Mouse (Mus musculus) forebrain, embryonic 16.5 days (tissue): ENCODE data around the gene Fes. TPM values are rescaled to one million over a fixed set of nuclear protein-coding genes. Genes with fewer than 3 reads are reported as not detected.
A peak's percentile ranks its signal among the peaks of the same experiment; 100 is the strongest.

Source experiments
- ATAC-seq: fragments of 200-750 bp; cut with Nextera tagmentation; 2 replicates; pipeline ENCODE4 v1.8.0; 2017; ENCODE audit warnings: mild to moderate bottlenecking, moderate library complexity
- H3K27ac ChIP-seq: fragments of 300-500 bp; sonication (generic); 2 replicates; pipeline ENCODE4 v1.5.1; 2014; ENCODE audit warnings: low read length, control low read depth
- H3K27me3 ChIP-seq: fragments of 300-500 bp; sonication (generic); replicated peaks from 2 replicates; pipeline ENCODE4 v1.6.1; 2014; ENCODE audit warnings: low read length; ENCODE audit not compliant: control insufficient read depth, insufficient read depth
- H3K36me3 ChIP-seq: fragments of 300-500 bp; sonication (generic); 2 replicates; pipeline ENCODE4 v1.6.1; 2014; ENCODE audit not compliant: control insufficient read depth, insufficient read depth
- H3K4me1 ChIP-seq: fragments of 300-500 bp; sonication (generic); replicated peaks from 2 replicates; pipeline ENCODE4 v1.6.1; 2014; ENCODE audit warnings: low read length; ENCODE audit not compliant: control insufficient read depth, insufficient read depth
- H3K4me2 ChIP-seq: fragments of 300-500 bp; sonication (generic); 2 replicates; pipeline ENCODE4 v1.6.1; 2014; ENCODE audit warnings: mild to moderate bottlenecking, low read length, control low read depth
- H3K4me3 ChIP-seq: fragments of 300-500 bp; sonication (generic); replicated peaks from 2 replicates; pipeline ENCODE4 v1.5.1; 2014; ENCODE audit warnings: mild to moderate bottlenecking, low read length, control low read depth
- H3K9ac ChIP-seq: fragments of 300-500 bp; sonication (generic); replicated peaks from 2 replicates; pipeline ENCODE4 v1.6.1; 2014; ENCODE audit warnings: low read depth, low read length, control low read depth
- H3K9me3 ChIP-seq: fragments of 300-500 bp; sonication (generic); 2 replicates; pipeline ENCODE4 v1.6.1; 2016; ENCODE audit warnings: low read length; ENCODE audit not compliant: control insufficient read depth
- WGBS: fragments of 180-500 bp; shearing (Covaris S2); extraction: QIAGEN DNeasy Blood & Tissue Kit; methylation state at CpG from one replicate; pipeline ENCODE4 v1.1.7; 2014; 5-methylcytosine and 5-hydroxymethylcytosine counted together
- polyA plus RNA-seq: library from polyadenylated mRNA; unstranded; fragments of >200 nt; fragmentation: Nextera tagmentation; extraction: Ambion mirVana; gene quantifications from 2 replicates; pipeline ENCODE4 v1.2.1, GENCODE M21; 2015

Gene Fes
- polyA plus RNA-seq, 1 experiment from 2014 or later = 2.8 TPM

DNA sequence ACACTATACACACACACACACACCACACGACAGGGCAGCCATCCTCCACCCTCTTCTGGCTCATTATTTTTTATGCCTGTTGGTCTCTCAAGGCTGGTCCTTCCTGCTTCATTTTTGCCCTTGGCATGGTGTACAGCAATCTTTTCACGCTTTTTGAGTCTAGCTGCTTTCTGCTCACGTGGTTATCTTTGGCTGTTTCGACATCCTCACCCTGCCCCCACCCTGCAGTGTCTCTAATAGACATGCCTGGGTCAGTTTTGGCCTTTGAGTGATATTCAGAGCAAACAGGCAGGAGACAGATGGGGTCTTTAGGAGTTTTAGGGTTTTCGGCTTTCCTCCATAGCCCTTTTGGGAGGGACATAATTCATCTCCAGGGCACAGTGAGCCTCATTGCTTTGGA is 40.9 kb downstream of the Fes start:
- Histone ChIP-seq H3K27ac (no peak overlapping the region), H3K4me3 (no peak overlapping the region), H3K4me1 (peaks cover 13% of the 10 kb centered on the region), H3K9ac (no peak overlapping the region), H3K36me3 (peaks cover 10% of the 10 kb centered on the region), H3K9me3 (no peaks in the 10 kb centered on the region), H3K27me3 (no peaks in the 10 kb centered on the region), H3K4me2 (no peak overlapping the region)
- WGBS = 88% methylated on average over 5 of the region's 5 CpGs
- ATAC-seq = no peak

DNA sequence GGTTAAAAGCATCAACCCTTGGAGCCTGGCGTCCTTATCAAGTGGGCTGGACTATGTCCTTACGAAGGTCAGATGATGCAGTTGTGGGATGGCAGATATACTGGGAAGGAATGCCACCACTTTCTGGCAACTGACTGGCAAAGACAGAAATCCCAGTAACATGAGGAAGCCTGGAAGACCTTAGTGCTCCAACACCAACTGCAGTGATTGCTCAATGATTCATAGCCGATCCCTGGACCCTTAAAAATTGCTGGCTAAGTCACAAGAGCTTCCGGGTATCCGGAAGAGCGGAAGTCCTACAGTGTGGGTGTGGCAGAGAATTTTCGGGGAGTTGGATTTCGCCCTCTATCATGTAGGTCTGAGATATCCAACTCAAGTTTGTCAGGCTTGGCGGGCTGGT is 41.6 kb downstream of the Fes start:
- no peak overlapping the region for H3K27ac ChIP-seq
- no peaks in the 10 kb centered on the region for H3K9me3 ChIP-seq
- no peak overlapping the region for H3K4me2 ChIP-seq
- no peak overlapping the region for H3K9ac ChIP-seq
- H3K4me3 ChIP-seq = no peak overlapping the region
- no peak for ATAC-seq
- H3K27me3 ChIP-seq = no peaks in the 10 kb centered on the region
- H3K36me3 ChIP-seq = peaks cover 7% of the 10 kb centered on the region
- 94% methylated on average over 9 of the region's 9 CpGs for WGBS
- H3K4me1 ChIP-seq = peaks cover 14% of the 10 kb centered on the region

DNA sequence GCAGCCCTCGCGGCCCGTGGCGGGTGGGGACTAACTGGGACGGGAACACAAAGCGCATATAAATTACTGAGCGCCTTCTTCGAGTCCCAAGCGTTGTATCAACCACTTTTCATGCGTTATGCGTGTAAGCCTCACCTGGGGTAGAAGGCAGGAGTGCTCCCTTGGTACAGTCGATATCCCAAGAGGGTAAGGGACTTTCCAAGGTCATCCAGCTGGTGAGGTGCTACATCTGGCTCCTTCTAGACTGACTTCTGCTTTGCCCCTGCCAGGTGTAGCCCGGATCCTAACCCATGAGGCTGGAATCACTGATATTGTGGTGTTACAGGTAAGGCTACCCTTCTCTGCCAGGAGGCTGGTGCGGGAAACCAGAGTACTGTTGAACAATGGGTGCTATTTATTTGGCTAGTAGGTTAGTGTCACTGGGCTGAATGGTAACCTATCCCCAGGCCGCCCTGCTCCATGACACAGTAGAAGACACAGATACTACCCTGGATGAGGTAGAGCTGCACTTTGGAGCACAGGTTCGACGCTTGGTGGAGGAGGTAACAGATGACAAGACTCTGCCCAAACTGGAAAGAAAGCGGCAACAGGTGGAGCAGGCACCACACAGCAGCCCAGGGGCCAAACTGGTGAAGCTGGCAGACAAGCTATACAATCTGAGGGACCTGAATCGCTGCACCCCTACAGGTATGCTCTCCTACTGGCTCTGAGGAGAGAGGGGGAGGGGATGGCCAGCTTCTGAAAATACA is 44.3 kb downstream of the Fes start:
- no peaks in the 10 kb centered on the region for H3K9me3 ChIP-seq
- peak overlapping the region; percentile 72 for H3K9ac ChIP-seq
- peak overlapping the region; percentile 73 for H3K27ac ChIP-seq
- H3K36me3 ChIP-seq = no peaks in the 10 kb centered on the region
- H3K4me2 ChIP-seq = peak overlapping the region; percentile 79
- peak; percentile 6; the same call in 1 of the 2 replicates for ATAC-seq
- H3K4me3 ChIP-seq = peak overlapping the region; percentile 52
- no peaks in the 10 kb centered on the region for H3K27me3 ChIP-seq
- H3K4me1 ChIP-seq = peaks cover 33% of the 10 kb centered on the region
- WGBS = 25% methylated on average over 19 of the region's 19 CpGs

DNA sequence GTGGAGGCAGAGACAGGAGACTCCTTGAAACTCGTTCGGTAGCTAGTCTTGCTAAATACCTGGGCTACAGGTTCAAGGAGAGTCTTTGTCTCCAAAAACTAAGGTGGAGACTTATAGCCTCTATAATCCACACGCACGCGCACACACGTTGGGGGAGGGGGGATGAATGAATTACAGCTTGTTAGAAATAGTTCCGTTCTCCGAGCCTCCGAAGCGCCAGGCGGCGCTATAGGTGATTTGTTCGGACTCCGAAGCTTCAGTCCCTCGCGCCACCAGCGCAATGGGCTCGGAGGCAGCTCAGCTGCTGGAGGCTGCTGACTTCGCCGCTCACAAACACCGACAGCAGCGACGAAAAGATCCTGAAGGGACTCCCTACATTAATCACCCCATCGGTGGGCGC is 44.9 kb downstream of the Fes start, which contains the start of gene Hddc3:
Gene Hddc3 (plus strand): TSS at position 247 of the 400 bp plus-strand sequence.
- H3K27me3 ChIP-seq = no peaks in the 10 kb centered on the region
- H3K9ac ChIP-seq = peak within 1 kb of the TSS; percentile 72
- H3K4me3 ChIP-seq = peak within 1 kb of the TSS; percentile 52
- ATAC-seq = peak; percentile 41
- no peaks in the 10 kb centered on the region for H3K9me3 ChIP-seq
- no peaks in the 10 kb centered on the region for H3K36me3 ChIP-seq
- H3K4me1 ChIP-seq = peaks cover 39% of the 10 kb centered on the region
- peak within 1 kb of the TSS; percentile 73 for H3K27ac ChIP-seq
- peak within 1 kb of the TSS; percentile 79 for H3K4me2 ChIP-seq
- WGBS = under 1% methylated on average over 25 of the region's 25 CpGs

DNA sequence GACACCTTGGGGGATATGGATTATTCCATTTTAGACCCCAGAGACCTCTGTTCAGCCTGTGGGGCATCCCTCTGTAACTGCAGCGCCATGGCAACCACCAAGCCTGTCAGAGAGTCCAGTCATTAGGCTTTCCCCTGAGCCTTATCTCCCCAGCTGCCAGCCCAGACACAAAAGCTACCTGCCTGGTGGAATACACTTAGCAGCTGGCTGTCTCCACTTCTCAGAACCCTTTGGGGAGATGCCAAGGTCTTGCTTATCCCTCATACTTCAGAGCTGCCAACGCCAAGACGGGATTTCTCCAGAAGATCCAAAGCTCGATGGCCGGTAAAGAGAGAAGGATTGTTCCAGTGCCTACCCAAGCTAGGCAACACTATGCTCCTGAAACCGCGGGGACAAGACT is 46.0 kb downstream of the Fes start:
- ATAC-seq = no peak
- Histone ChIP-seq H3K4me3 (no peak overlapping the region), H3K9ac (no peak overlapping the region), H3K4me2 (no peak overlapping the region), H3K36me3 (peaks cover 4% of the 10 kb centered on the region; the same call in 1 of the 2 replicates), H3K27me3 (no peaks in the 10 kb centered on the region), H3K9me3 (no peaks in the 10 kb centered on the region), H3K27ac (no peak overlapping the region), H3K4me1 (peaks cover 44% of the 10 kb centered on the region)
- WGBS = 75% methylated on average over 7 of the region's 7 CpGs

DNA sequence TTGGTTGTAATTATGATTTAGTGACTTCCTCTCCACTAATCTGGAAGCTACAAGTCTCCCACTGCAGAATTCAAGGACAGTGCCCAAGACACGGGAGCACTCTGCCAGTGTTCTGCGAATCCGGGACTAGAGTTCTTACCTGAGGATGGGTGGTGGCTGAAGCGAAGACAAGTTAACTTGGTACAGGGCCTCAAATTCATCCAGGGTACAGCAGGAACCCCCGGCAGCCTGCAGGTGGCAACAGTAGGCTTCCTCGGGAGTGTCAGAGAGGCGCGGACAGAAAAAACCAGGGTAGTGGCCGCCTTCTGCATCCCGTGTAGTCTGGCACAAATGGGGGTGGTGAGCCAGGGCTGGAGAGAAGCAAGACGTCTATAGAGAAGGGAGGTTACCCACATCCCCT is 47.0 kb downstream of the Fes start, which contains the start of gene Unc45a:
Gene Unc45a (minus strand): TSS at position 213 of the 400 bp plus-strand sequence.
- ATAC-seq = peak; percentile 32
- Histone ChIP-seq H3K9ac (peak within 1 kb of the TSS; percentile 74), H3K4me2 (peak within 1 kb of the TSS; percentile 78), H3K27me3 (no peaks in the 10 kb centered on the region), H3K27ac (peak within 1 kb of the TSS; percentile 90), H3K9me3 (no peaks in the 10 kb centered on the region), H3K4me1 (peaks cover 44% of the 10 kb centered on the region), H3K4me3 (peak within 1 kb of the TSS; percentile 75), H3K36me3 (peaks cover 13% of the 10 kb centered on the region)
- 3% methylated on average over 11 of the region's 11 CpGs for WGBS

DNA sequence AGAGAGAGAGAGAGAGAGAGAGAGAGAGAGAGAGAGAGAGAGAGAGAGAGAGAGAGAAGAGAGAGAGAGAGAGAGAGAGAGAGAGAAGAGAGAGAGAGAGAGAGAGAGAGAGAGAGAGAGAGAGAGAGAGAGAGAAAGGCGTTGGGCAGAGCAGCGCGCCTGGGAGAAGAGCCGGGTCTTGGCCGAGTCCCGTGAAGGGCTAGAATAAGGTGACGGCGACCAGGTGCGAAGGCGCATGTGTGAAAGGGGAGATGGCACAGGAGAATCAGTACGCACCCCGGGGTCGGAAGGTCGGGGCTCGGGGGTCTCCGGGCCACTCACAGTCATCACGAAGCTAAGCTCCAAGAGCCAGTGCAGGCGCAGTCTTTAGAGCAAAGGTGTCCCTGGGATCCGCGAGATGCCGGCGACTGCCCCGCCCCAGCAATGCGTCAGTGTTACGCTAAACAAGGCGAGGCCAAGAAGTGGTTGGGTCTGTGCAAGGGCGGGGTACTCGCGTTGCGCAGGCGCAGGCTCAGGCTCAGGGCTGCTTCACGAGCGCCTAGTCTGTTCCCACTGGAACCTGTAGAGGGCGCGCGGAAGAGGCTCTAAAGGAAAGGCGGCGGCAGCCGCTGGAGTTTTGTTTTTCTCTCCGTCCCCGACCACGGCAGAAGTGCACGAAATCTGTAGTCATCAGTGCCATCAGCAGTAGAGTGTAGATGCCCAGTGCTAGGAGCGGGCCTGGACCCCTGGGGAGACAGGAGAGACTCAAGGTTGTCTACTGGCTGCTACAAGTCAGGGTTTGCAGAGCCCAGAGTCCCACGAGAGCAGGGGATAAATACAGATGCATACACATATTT is 47.7 kb downstream of the Fes start:
- H3K9me3 ChIP-seq = no peaks in the 10 kb centered on the region
- H3K27me3 ChIP-seq = no peaks in the 10 kb centered on the region
- peaks cover 18% of the 10 kb centered on the region for H3K36me3 ChIP-seq
- H3K4me1 ChIP-seq = peaks cover 44% of the 10 kb centered on the region
- H3K27ac ChIP-seq = peak overlapping the region; percentile 90
- peak overlapping the region; percentile 74 for H3K9ac ChIP-seq
- H3K4me2 ChIP-seq = peak overlapping the region; percentile 95
- WGBS = 0% methylated on average over 45 of the region's 45 CpGs
- peak; percentile 98 for ATAC-seq
- peak overlapping the region; percentile 75 for H3K4me3 ChIP-seq

DNA sequence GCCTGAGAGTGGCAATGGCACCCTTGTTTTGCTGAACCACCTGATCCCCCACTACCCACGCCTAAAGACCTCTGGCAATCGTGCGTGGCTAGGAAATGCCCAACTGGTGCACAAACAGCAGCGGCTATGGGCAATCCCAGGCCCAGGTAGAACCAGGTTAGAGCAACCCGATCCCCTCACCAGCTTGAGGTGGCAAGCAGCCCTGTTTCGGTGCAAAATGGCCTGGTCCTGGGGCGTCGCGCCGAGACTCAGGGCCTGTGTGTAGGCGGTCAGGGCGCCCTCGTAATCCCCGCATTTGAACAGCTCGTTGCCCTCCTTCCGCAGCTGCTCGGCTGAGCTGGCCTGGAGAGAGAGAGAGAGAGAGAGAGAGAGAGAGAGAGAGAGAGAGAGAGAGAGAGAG is 48.4 kb downstream of the Fes start:
- Histone ChIP-seq H3K4me1 (peaks cover 44% of the 10 kb centered on the region), H3K27ac (peak overlapping the region; percentile 67)
- ATAC-seq = no peak

DNA sequence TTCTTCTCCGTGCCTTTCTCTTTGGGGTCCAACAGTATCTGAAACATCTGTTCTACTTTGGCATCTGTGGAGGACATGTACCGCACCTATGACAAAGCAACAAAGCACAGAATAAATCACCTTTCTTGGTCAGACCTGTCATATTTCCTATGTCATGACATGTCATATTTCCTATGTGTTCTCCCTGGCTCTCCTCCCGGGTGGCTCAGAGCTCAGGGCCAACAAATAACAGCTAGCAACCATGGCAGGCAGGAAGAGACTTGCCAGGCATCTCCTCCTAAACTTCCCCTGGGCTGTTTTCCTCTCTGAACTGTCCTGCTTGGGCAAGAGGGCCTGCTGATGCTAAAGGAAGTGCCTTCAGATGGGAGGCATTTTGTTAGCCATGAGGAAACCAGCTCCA is 50.8 kb downstream of the Fes start:
- Histone ChIP-seq H3K4me3 (no peak overlapping the region), H3K9ac (no peak overlapping the region), H3K9me3 (no peaks in the 10 kb centered on the region), H3K4me1 (peaks cover 32% of the 10 kb centered on the region), H3K4me2 (no peak overlapping the region), H3K27me3 (no peaks in the 10 kb centered on the region), H3K36me3 (peaks cover 35% of the 10 kb centered on the region), H3K27ac (no peak overlapping the region)
- WGBS = 87% methylated on average over 3 of the region's 3 CpGs
- no peak for ATAC-seq

More for the DNA sequence above, 48.4 kb downstream of the Fes start:
- H3K4me2 ChIP-seq = peak overlapping the region; percentile 95
- WGBS = 4% methylated on average over 17 of the region's 17 CpGs
- no peaks in the 10 kb centered on the region for H3K9me3 ChIP-seq
- peak overlapping the region; percentile 75 for H3K4me3 ChIP-seq
- no peaks in the 10 kb centered on the region for H3K27me3 ChIP-seq
- H3K36me3 ChIP-seq = peaks cover 24% of the 10 kb centered on the region
- H3K9ac ChIP-seq = peak overlapping the region; percentile 81
